Mouse (Mus musculus): ENCODE measurements around the gene Gpha2.

Gpha2 gene

GRCm38 (mm10) chr19:6275740-6276389 lies 49.7 kb downstream of the Gpha2 start:
- no peak for DNase-seq

- peak; percentile 98 for DNase-seq
Measured at GRCm38 (mm10) chr19:6276426-6277421, 50.5 kb downstream of the Gpha2 start, which contains the start of gene Ehd1. Ehd1 (plus strand) TSS chr19:6276725.

Data from liver (tissue).